Mouse (Mus musculus): Measurements from ENCODE around the gene Kif1bp. TPM values are rescaled to one million over a fixed set of nuclear protein-coding genes. Genes with fewer than 3 reads are reported as not detected.

The Kif1bp gene
- total and polyA plus RNA-seq, 2 experiments from 2014 or later: 78.9 to 95.5 TPM

DNA sequence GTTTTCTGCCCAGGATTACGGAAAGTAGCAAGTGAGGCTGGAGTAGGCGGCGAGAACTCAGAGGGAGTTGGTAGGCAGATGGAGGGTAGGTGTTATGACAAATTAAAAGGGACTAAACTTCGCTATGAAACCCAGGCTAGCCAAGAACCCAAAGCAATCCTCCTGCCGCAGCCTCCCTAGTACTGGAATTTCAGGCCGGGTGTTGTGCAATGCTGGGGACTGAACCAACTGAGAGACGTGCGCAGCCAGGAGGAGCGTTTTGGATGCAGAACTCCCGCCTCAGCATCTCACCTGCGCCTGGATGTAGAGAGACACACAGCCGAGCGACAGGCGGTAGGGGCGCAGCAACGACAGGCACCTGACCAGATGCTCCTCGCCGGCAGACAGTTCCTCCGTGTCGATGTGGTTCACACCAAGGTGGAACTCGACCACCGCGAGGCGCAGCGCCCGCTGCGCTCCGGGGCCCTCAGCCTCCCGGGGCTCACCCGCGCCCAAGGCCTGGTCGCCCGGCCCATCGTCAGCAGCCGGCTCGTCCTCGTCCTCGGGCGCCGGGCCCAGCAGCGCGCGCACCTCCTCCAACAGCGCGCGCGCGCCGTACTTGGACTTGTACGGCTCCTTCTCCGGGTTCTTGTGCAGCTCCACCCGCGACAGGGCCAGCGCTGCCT is 452 bp downstream of the Kif1bp start:
- no peaks in the 10 kb centered on the region for H3K27me3 ChIP-seq (ENCODE audit: insufficient read depth, low read length)
- ATAC-seq: peak; percentile 81
- no peak for DNase-seq
- no peaks in the 10 kb centered on the region for H3K9me3 ChIP-seq (ENCODE audit: low read length)
- H3K36me3 ChIP-seq (ENCODE audit: insufficient read depth): peaks cover 45% of the 10 kb centered on the region
- peaks cover 10% of the 10 kb centered on the region for H3K4me1 ChIP-seq (ENCODE audit: insufficient read depth)
- peak overlapping the region; percentile 93 for H3K27ac ChIP-seq (ENCODE audit: low read depth, low read length)
- under 1% methylated on average over 50 of the region's 54 CpGs for WGBS
- peak overlapping the region; percentile 73 for H3K9ac ChIP-seq
- TF ChIP-seq CTCF (IDR thresholded peaks at IDR 0.05; ENCODE audit: low read depth): peak; percentile 36
- H3K4me3 ChIP-seq (ENCODE audit: low read depth, low read length): peak overlapping the region; percentile 90
- peak overlapping the region; percentile 78 for H3K4me2 ChIP-seq (ENCODE audit: low read depth)

DNA sequence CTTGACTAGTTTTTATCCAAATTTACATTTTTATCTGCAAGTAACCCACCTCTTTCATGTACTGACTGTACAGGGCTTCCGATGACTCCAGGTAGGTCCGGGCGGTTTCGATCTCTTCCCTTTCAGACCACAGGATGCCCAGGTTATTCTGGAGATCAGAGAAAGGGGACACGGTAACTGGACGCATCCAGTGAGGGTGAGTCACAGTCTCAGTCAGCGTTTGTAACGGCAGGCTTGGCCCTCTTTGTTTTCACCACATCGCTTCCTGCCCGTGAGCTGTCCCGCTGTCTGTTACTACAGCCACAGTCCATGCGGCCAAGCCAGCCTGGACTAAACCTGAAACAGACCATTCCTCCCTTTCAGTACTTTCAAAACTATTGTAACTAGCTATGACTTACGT is 3.3 kb downstream of the Kif1bp start:
- WGBS: 90% methylated on average over 13 of the region's 13 CpGs

DNA sequence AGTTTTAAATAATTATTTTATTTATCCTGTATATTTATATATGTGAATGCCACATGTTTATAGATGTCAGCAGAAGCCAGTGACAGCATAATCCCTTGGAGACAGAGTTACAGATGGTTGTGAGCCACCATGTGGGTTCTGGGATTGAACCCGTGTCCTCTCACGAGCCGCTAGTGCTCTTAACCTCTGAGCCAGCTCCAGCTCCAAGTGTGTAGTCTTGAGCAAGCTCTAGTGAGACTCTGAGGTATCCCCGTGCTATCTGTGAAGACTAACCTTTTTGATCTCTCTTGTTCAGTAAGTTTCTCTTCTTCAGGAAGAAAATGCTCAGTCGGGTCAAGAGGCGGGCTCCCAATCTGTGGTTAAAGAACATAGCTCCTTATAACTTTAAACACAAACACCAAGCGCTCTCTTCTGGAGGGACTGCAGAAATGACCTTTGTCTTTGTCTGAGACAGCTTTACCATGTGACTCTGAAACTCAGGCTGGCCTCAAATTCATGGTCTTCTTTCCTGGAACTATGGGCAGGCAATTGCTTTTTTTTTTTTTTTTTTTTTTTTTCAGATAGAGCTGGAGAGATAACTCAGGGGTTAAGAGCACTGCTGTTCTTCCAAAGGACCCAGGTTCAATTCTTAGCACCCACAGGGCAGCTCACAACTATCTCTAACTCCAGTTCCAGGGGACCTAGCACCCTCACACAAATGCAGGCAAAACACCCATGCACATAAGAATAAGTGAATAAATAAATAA is 8.0 kb downstream of the Kif1bp start:
- Histone ChIP-seq H3K9me3 (ENCODE audit: low read length) (no peaks in the 10 kb centered on the region), H3K4me3 (ENCODE audit: low read depth, low read length) (no peak overlapping the region), H3K4me1 (ENCODE audit: insufficient read depth) (no peaks in the 10 kb centered on the region), H3K27me3 (ENCODE audit: insufficient read depth, low read length) (no peaks in the 10 kb centered on the region), H3K9ac (no peak overlapping the region), H3K4me2 (ENCODE audit: low read depth) (no peak overlapping the region), H3K36me3 (ENCODE audit: insufficient read depth) (peaks cover 71% of the 10 kb centered on the region), H3K27ac (ENCODE audit: low read depth, low read length) (no peak overlapping the region)
- no peak for TF ChIP-seq CTCF (IDR thresholded peaks at IDR 0.05; ENCODE audit: low read depth)
- ATAC-seq: no peak
- DNase-seq: no peak
- 94% methylated on average over 7 of the region's 7 CpGs for whole genome bisulfite sequencing

More for the DNA sequence above, 3.3 kb downstream of the Kif1bp start:
- Histone ChIP-seq H3K4me3 (ENCODE audit: low read depth, low read length) (no peak overlapping the region), H3K27me3 (ENCODE audit: insufficient read depth, low read length) (no peaks in the 10 kb centered on the region), H3K9me3 (ENCODE audit: low read length) (no peaks in the 10 kb centered on the region), H3K9ac (no peak overlapping the region), H3K4me2 (ENCODE audit: low read depth) (no peak overlapping the region), H3K27ac (ENCODE audit: low read depth, low read length) (no peak overlapping the region), H3K4me1 (ENCODE audit: insufficient read depth) (peaks cover 10% of the 10 kb centered on the region), H3K36me3 (ENCODE audit: insufficient read depth) (peaks cover 32% of the 10 kb centered on the region)
- DNase-seq: no peak
- TF ChIP-seq CTCF (IDR thresholded peaks at IDR 0.05; ENCODE audit: low read depth): no peak
- ATAC-seq: no peak

DNA sequence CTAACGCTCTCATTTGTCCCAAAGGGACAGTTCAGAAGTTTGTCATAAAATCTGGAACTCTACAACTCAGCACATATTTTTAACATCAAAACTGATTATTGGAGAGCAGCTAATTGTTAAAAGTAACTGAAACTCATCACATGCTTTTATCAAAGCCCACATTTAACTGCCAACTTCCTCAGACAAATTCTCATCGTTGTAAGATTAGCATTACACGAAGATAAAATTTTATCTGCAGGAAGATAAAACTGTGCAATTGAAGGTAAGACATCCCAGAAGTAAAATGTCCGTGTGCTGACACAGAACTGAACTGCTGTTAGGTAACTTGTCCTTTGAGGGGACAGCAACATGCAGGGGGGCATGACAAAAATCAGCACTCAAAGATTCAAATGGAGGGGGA is 9.4 kb downstream of the Kif1bp start:
- Histone ChIP-seq H3K27ac (ENCODE audit: low read depth, low read length) (no peak overlapping the region), H3K36me3 (ENCODE audit: insufficient read depth) (peaks cover 71% of the 10 kb centered on the region)
- WGBS: 94% methylated on average over 4 of the region's 4 CpGs

DNA sequence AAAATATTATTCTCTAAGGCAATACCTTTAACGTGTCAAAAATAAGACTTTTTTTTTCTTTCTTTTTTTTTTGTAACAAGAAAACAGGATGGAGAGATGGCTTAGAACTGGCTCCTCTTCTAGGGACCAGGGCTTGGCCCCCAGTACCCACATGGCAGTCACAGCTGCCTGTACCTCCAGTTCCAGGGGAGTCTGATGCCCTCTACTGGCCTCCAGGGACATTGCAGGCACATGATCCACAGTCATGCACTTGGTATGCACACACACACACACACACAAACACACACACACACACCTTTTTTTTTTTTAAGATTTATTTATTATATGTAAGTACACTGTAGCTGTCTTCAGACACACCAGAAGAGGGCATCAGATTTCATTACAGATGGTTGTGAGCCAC is 20.5 kb downstream of the Kif1bp start:
- Histone ChIP-seq H3K4me3 (ENCODE audit: low read depth, low read length) (no peak overlapping the region), H3K4me1 (ENCODE audit: insufficient read depth) (no peaks in the 10 kb centered on the region), H3K9ac (no peak overlapping the region), H3K36me3 (ENCODE audit: insufficient read depth) (peaks cover 40% of the 10 kb centered on the region), H3K4me2 (ENCODE audit: low read depth) (no peak overlapping the region), H3K9me3 (ENCODE audit: low read length) (no peaks in the 10 kb centered on the region), H3K27ac (ENCODE audit: low read depth, low read length) (no peak overlapping the region), H3K27me3 (ENCODE audit: insufficient read depth, low read length) (no peaks in the 10 kb centered on the region)
- ATAC-seq (no peak; the same call in 1 of the 2 replicates), DNase-seq (no peak)
- 85% methylated on average over 1 of the region's 1 CpGs for WGBS
- TF ChIP-seq CTCF (IDR thresholded peaks at IDR 0.05; ENCODE audit: low read depth): peak; percentile 55

More for the DNA sequence above, 9.4 kb downstream of the Kif1bp start:
- TF ChIP-seq CTCF (IDR thresholded peaks at IDR 0.05; ENCODE audit: low read depth): no peak
- Histone ChIP-seq H3K9ac (no peak overlapping the region), H3K4me3 (ENCODE audit: low read depth, low read length) (no peak overlapping the region), H3K9me3 (ENCODE audit: low read length) (no peaks in the 10 kb centered on the region), H3K27me3 (ENCODE audit: insufficient read depth, low read length) (no peaks in the 10 kb centered on the region), H3K4me1 (ENCODE audit: insufficient read depth) (no peaks in the 10 kb centered on the region), H3K4me2 (ENCODE audit: low read depth) (no peak overlapping the region)
- no peak for ATAC-seq
- no peak for DNase-seq

DNA sequence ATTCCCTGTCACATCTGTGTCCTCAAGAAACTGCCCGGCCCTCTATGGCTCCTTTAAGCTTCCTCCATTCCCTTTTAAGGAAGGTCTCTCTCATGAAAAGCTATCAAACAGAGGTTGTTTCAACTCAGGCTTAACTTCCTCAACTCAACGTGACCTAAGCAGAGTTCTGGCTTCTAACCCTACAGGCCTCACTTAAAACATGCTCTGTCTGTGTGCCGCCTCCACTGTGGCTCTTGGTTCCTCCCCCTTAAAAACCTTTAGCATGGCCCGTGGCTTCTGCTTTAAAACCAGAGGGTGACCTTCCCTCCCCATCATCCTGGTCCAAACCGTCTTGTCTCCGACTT is 21.7 kb downstream of the Kif1bp start:
- Histone ChIP-seq H3K27me3 (ENCODE audit: insufficient read depth, low read length) (no peaks in the 10 kb centered on the region), H3K27ac (ENCODE audit: low read depth, low read length) (no peak overlapping the region), H3K4me1 (ENCODE audit: insufficient read depth) (no peaks in the 10 kb centered on the region), H3K9me3 (ENCODE audit: low read length) (no peaks in the 10 kb centered on the region), H3K9ac (no peak overlapping the region), H3K4me2 (ENCODE audit: low read depth) (no peak overlapping the region), H3K4me3 (ENCODE audit: low read depth, low read length) (no peak overlapping the region), H3K36me3 (ENCODE audit: insufficient read depth) (peaks cover 29% of the 10 kb centered on the region)
- no peak for TF ChIP-seq CTCF (IDR thresholded peaks at IDR 0.05; ENCODE audit: low read depth)
- no peak for DNase-seq
- ATAC-seq: no peak
- 91% methylated on average over 6 of the region's 6 CpGs for WGBS
